Mouse (Mus musculus): Measurements from ENCODE around the gene Dnajb1.

- TF ChIP-seq CTCF (IDR thresholded peaks at IDR 0.05; ENCODE audit: control insufficient read depth, insufficient read depth, low read length): no peak
- no peak for TF ChIP-seq POLR2A (IDR thresholded peaks at IDR 0.05; ENCODE audit: borderline replicate concordance, control insufficient read depth, low read depth, low read length)
Measured at GRCm38 (mm10) chr8:83580826-83581225, 27.2 kb upstream of the Dnajb1 start.

Data from bone marrow, adult 2 months (tissue).